Mouse (Mus musculus) mouse trophoblast stem cell (cell line): ENCODE results near the gene Wdr91.

Source experiments
- in situ Hi-C, 2 experiments: fragments of 300-500 bp; cut with MseI, MboI; formaldehyde crosslinking; loops; 2 replicates in 1 of 2; 3 replicates in 1 of 2; pipeline ENCODE4 v1.15.1; 2025

Gene Wdr91

DNA sequence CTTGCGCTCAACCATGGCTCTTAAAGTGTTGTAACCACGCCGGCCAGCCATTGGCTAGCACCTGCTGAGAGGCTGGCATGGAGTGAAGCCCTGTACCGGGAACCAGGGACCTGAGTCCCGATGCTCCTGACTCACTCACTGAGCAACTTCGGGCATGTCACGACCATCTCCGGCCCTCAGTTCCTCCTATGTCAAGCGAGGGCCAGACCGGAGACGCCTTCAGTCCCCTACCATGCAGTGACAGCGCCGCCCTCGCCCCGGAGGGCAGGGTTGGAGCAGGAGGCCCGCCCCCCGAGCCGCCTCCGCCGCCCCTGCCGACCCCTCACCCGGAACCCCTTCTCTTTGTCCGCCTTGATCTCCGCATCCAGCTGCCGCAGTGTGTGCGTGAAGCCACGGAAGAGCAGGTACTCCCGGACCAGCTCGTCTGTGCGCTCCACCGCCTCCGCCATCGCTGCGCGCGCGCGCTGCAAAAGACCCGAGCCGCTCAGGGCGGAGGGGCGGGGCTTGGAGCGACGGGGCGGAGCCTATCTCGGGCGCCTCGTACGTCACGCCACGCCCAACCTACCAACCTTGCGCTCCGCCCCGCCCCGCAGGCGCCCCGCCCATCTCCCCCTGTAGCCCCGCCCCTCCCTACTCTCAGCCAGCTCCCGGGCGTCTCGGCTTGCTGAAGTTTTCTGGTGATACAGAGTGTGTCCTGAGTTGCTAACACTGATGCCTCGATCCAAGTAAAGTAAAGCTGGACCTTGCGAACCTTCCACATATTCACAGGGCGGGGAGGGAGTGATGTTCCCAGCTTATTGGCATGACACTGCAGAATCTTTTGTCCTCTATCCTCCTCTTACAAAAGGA, at the start of gene Wdr91:
Wdr91 (minus strand) TSS at position 506 of the 849 bp plus-strand sequence.
- in situ Hi-C loops = no loop called here

DNA sequence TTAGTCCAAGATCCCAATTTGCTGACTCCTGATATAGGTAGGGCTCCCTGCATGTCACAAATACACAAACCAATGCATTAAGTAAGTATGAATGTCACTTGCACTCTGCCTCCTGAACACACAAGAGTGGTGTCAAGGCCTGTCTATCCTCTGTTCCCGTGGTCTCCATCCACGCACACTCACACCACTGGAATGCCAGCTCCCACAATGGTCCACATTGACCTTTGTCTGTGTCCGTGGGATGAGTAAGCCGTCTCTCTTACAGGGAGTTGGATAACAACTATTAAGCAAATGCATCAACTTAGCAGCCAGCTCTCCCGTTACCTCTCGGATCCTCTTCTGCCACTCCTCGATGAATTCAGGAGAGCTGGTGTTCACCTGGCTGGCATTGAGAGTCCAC, 48.5 kb upstream of the Wdr91 start:
- in situ Hi-C loops = no loop called here

DNA sequence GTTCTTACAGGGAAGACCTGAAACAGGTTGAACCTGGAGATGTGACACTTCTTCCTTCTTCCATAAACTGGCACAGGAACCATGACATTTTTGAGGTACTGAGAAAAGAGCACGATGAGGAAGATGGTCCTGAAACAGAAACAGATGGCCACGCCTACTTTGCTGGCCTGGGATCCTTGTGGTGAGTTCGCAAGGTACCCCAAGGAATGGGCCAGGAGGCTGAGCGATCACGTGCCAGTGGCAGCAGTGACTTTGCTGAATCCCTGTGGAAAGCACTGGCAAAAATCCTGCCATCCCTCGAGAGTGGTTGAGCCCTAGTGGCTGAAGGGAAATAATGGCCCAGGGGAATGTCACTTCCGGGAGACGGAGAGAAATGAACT, 45.2 kb upstream of the Wdr91 start:
- in situ Hi-C loops = no loop called here

DNA sequence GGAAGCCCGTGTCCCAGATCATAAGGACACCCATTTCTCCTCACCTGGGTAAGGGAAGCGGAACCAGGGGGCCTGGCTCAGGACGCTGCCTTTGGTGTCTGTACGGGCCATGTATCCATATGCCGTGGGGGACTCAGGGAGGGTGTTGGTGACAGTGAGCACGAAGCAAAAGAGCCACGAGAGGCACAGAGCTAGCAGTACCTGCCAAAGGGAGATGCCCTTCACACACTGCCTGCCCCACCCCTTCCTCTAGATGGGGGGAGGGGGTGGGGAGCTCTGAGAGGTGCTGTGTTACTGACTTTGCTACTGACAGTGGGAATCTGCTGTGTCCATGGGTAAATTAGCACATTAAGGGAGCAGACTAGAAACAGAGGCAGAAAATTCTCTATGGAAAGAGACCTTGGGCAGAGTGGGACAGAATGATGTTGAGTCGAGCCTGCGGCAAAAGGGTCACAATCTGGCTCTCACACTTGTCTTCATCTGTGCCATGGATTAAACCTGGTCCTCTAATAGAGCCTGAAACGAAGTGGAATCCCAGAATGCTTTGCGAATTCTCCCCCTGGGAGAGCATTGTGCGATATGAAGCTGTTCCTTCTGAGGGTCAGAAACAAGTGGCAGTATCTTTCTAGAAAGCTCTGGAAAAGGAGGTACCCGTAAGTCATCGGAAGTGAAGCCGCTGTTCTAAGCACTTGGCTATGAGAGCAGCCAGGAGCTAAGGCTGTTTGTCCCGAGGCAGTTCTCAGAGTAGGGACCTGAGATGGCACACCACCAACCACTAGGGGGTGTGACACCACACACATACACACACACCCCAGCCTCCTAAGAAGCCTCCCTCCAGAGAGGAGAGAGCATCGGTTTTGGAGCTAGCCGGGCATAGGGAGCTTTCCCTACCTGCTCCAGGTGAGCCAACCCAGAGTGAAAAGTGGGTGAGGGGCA, 44.5 kb upstream of the Wdr91 start:
- in situ Hi-C loops = no loop called here

DNA sequence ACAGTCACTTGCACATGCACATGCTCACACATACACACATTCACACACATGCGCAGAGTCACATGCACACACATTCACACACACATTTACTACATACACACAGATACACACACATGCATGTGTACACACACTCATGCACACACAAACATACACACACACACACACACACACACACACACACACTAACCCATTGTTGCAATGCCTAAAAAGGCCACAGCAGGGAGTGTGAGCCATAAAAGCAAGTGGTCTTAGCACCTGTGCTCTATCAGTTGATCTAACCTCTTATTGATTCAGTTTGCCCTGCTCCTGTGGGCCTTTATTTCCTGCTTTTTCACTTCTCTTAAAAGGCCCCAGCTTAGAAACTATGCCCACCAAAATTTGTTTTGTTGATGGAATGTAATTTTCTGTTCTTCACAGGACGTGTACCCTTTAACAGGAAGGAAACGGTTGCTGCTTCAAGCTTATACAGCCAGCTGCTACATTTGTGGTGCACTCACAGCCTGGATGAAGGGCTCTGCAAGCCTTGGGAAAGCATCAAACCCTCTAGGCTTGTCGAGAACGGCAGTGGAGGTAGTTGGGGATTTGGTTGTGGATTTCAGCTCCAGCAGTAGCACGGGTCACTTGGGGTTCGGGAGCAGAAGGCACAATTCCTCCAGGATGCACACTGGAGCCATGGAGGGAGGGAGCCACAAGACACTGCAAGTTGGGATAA, 41.4 kb upstream of the Wdr91 start:
- in situ Hi-C loops = no loop called here

DNA sequence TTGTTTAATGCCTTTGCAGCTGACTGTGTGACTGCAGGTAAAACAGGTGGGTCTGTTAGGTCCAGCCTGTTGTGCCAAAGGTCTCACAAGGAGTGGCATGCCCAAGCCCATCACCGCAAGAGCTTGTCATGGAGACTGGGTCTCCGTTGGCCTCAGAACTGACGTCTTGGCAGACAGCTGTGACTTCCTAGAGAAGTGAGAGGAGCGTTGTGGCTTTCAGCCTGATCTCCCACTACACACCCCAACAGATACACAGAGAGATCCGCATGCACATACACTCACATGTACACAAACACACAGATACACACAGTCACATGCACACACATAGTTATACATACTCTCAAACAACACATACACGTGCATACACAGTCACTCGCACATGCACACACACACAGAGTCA, 40.8 kb upstream of the Wdr91 start:
- in situ Hi-C loops = no loop called here

DNA sequence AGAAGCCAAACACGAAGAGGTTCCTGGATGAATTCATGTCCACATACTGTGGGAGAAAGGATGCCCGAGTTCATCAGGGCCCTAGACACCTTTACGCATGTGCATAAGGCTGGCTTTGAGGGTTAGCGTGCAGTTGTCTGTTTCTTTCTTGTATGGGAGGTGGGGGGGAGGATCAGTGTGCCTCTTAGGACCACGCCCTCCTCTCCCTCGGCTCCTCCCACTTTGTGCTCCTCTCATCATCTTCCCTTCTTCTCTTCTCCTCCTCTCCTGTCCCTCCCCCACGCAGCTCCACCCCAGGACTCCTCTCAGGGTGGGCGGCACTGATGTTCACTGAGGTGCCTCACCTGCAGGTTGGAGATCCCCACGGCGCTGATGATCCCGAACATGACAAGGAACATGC, 37.8 kb upstream of the Wdr91 start:
- in situ Hi-C loops = loop anchor here in 1 of 2 experiments (25.0 kb wide), 1 partner anchor 436 kb away; no protein-coding TSS in a partner anchor

DNA sequence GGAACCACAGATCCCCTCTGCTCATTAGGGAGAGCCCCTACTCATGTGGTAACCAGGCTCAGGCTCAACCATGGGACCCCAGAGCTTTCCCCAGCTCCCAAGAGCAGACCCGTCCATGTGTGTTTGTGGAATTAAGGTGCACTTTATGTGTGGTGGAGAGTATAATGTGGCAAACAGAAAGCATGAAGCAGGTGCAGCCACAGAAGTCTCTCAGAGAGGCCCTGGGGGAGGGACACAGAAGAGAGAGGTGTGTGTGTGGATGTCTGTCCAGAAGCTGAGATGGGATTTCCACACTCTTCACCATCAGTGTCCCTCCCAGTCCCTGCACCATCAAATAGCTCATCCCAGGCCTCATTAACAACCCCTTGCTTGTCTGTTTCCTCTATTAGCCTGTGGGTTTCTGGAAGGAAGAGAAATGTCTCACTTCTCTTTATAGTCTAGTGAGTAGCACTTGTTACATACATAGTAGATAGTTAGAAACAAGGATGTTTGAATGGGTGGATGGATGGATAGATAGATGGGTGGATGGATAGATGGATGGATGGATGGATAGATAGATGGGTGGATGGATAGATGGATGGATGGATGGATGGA, 35.9 kb upstream of the Wdr91 start:
- in situ Hi-C loops = loop anchor here in 1 of 2 experiments (25.0 kb wide), 1 partner anchor 434 kb away; no protein-coding TSS in a partner anchor

DNA sequence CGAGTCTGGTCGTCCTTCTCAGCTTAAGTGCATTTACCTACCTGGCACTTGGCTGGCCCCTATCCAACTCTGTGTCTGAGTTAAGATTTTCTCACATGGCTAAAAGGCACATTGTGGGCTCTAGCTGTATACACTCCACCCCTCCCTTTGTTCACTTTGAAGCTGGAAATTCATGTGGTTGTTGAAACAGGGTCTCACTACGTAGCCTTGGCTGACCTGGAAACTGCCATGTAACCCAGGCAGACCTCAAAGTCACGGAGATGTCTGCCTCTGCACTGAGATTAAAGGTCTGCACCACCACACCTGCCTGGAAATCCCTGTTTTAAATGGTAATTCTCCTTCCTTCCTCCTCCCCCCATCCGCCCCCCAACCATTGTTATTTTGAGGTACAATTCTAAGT, 32.8 kb upstream of the Wdr91 start:
- in situ Hi-C loops = loop anchor here in 1 of 2 experiments (25.0 kb wide), 1 partner anchor 431 kb away; no protein-coding TSS in a partner anchor

DNA sequence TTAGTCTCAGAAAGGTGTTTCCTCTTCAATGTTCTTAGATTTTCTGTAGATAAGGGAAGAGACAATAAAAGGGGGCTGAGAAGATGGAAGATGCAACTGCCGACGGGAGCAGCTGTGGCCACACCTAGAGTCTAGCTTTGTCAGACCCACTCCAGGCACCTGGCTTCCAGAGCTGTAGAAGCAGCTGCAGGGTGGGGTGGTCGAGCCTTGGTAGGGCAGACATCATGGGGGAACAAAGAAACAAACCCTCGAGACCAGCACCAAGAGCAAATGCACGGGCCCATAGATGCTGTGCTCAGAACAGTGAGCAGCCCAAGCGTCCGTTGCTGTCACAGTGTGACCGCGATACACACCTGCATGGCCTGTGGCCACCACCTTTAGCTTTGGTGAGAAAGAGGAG, 31.8 kb upstream of the Wdr91 start:
- in situ Hi-C loops = loop anchor here in 1 of 2 experiments (25.0 kb wide), 1 partner anchor 430 kb away; no protein-coding TSS in a partner anchor

DNA sequence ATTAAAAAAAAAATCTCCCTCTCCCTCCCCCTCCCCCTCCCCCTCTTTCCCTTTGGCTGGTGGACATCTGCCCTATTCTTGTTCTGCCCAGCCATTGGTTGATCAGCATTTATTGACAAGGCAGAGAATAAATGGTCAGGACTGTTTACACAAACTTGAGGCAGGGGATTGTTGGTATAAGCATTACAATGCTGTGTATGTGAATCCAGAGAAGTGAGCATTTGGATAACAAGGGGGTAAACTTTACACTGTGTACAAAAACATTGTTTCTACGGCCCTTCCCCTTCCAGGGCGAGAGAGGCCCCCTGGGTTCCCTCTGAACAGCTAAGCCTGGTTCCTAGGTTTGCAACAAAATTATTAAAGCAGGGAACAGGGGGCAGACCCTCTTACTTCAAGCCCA, 30.8 kb upstream of the Wdr91 start:
- in situ Hi-C loops = loop anchor here in 1 of 2 experiments (25.0 kb wide), 1 partner anchor 429 kb away; no protein-coding TSS in a partner anchor

DNA sequence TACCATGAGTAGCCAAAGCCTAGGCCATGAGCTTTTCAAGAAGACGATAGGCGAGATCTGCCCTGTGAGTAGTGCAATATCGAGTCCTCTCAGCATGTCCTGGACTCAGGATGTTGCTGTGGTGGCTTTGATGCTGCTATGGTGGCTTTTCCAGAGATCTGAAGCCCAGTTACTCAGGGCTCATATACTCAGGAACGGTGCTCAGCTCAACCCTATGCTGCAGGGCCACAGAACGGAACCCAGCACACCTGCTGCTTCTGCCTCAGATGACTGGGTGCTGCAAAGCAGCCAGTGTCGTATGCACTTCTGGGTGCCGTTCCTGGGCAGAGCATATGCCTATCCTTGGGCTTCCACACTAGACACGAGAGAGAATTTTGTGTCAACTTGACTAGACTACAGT, 28.8 kb upstream of the Wdr91 start:
- in situ Hi-C loops = loop anchor here (5.0 to 25.0 kb wide), 2 partner anchors 58 to 427 kb away; no protein-coding TSS in a partner anchor

DNA sequence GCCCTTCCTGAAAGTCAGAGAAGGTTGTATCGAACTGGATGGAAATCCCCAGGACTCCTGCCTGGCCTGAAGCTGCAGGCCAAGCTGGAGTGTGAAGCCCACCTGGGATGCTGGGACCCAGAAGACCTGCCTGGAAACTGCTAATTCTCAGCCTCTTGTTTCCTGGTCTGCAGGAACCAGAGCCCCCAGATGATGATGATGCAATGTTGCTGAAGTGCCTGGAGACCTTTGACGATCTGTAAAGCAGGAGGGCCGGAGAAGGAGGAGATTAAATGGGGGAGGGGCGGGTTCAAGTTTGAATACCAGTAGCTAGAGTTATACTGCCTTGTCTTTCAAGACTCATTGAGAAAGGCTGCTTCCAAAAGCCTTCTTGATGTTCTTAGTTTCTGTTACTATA, 28.3 kb upstream of the Wdr91 start:
- in situ Hi-C loops = loop anchor here (5.0 to 25.0 kb wide), 2 partner anchors 58 to 427 kb away; no protein-coding TSS in a partner anchor

DNA sequence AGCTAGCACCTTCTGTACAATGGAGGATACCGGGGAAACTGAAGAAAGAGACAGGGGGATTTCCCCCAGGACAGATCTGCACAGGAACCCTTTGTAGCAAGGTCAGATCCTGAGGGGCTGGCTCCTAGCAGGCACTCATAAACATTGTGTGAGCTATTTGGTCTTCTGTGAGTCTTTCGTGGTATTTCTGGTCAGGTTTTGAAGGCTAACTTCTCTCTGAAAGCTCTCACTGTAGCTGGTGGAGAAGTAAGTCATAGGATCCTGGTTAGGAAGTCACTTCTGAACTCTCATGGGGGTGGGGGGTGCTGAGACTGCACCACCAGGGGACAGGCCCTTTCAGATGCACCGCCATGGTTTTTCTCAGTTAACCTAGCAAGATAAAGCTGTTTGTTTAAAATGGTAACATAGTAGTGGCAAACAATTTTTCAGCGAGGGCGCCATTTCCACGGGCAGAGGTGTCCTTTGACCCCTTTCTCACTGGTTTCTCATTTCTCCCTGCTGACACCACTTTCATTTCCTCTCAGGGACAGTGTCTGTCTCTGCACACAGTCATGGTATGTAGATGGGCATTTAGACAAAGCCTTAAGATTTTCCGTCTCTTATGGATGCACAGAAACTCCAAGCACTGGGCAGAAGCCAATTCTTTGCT, 27.7 kb upstream of the Wdr91 start:
- in situ Hi-C loops = loop anchor here (5.0 to 25.0 kb wide), 2 partner anchors 59 to 426 kb away; no protein-coding TSS in a partner anchor

DNA sequence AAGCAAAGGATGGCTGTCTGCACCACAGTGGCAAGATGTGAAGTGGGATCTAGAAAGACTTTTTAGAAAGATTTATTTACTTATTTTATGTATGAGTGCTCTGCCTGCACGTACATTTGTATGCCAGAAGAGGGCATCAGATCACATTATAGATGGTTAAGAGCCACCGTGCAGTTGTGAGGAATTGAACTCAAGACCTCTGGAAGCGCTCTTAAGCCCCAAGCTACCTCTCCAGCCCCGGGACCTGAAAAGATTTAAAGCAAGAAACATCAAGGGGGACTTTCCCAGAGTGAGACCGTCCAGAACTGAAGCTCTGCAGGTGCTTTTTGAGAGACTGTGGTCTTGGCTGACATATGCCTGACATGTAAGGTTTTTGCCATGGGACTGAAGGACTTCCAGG, 26.1 kb upstream of the Wdr91 start:
- in situ Hi-C loops = loop anchor here (5.0 to 25.0 kb wide), 2 partner anchors 61 to 424 kb away; no protein-coding TSS in a partner anchor

DNA sequence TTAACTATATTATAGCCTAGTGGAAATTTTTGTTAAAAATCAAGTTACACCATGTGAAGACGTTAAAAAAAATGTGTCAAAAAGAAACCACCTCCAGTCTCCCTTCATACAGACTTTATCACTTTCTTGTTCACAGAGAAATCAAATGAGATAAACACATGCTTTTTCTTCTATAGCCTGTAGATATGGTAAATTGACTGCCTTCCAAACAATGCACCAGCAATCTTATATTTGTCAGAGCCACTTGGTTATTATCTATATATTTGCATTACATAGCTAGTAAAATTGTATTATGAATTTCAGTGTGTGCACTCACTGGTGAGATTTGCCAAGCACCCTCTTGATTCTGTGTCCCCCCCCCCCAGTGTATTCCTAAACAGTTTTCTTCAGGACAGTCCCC, 22.0 kb upstream of the Wdr91 start:
- in situ Hi-C loops = loop anchor here in 1 of 2 experiments (25.0 kb wide), 1 partner anchor 420 kb away; no protein-coding TSS in a partner anchor

DNA sequence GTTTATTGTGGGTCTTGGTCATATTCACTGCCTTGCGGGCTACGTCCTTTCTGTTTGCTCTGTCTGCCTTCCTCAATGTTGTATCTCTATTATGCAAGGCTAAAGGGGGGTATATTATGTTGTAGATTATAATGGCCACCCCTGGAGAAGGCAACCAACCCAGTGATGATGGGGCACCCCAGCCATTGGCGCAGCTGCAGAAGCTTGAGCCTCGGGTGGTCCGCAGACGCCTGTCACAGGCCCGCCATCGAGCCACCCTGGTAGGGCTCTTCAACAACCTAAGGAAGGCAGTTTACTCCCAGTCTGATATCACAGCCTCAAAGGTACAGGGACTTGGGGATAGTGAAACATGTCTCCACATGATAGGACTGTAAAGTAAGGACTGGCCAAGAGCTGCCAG, 16.9 kb upstream of the Wdr91 start:
- in situ Hi-C loops = loop anchor here (10.0 to 25.0 kb wide), 3 partner anchors 143 to 415 kb away; partner anchors contain the start of gene Agbl3 (in 1 of the 2)

DNA sequence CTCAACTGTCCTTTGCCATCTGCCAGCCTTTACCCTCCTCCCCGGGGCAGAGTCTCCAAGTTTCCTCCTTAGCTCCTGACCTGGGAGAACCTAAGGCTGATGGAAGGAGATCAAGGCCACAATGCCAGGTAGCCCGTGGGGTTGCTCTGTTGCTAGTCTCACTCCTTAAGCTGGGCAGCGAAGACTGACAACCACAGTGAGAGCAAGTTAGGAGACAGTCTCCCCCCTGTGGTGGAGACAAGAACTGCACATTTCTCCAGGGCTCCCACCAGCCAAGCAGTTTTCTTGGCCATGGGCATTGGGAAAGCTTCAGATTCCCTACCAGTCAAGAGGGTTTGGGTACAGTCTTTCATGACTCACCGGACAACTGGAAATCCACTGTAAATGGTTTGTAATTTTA, 16.5 kb upstream of the Wdr91 start:
- in situ Hi-C loops = loop anchor here (10.0 to 25.0 kb wide), 3 partner anchors 142 to 415 kb away; partner anchors contain the start of gene Agbl3 (in 1 of the 2)

DNA sequence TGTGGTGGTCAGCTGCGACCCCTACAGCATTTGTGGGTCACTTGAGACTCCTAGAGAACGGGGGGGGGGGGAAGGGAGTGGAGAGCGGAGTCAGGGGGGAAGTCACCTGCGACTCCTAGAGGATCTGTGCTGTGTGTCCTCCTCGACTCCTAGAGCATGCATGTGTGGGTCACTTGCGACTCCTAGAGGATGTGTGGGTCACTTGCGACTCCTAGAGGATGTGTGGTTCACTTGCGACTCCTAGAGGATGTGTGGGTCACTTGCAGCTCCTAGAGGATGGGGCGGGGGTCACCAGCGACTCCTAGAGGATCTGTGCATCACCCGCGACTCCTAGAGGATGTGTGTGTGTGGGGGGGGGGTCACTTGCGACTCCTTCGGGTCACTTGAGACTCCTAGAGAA, 11.3 kb upstream of the Wdr91 start:
- in situ Hi-C loops = loop anchor here (10.0 kb wide), 2 partner anchors 137 to 147 kb away; partner anchors contain the start of gene Agbl3 (in 1 of the 2)

DNA sequence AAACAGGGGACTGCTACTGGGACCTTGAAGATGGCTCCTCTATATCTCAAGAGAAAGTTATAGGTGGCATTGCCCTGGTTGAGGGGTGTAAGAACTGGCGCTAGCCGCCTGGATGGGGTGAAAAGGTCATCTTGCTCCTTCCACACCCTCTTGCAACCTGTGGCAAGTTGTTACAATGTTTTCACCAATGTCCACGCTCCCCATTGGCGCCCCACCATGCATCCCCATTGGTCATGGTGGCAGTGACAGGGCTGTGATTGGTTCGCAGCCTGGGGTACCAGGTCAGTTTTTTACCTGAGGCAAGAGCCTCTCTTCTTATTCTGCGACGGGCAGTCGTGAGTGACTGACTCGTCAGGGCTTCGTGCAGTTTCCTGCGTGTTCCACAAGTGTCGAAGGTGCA, 10.0 kb upstream of the Wdr91 start:
- in situ Hi-C loops = loop anchor here (10.0 kb wide), 2 partner anchors 136 to 146 kb away; partner anchors contain the start of gene Agbl3 (in 1 of the 2)
